Mouse (Mus musculus) CH12F3 (cell line): ENCODE measurements around the gene Ezr.

ENCODE experiments used
- in situ Hi-C: fragments of 300-500 bp; cut with MboI; formaldehyde crosslinking; loops from 2 replicates; pipeline ENCODE4 v1.14.3; 2020; ENCODE audit warnings: low sequenced_read_pairs

Ezr gene

GRCm38 (mm10) chr17:6782611-6783005, at the start of gene Ezr:
TSS of gene Ezr (minus strand) at chr17:6782784.
- in situ Hi-C loops = no loop called here

GRCm38 (mm10) chr17:6830004-6830592, 47.5 kb upstream of the Ezr start:
- in situ Hi-C loops = no loop called here

- in situ Hi-C loops = no loop called here
These were observed 46.1 kb upstream of the Ezr start for GRCm38 (mm10) chr17:6828531-6829150.

- in situ Hi-C loops = no loop called here
These were observed 45.3 kb upstream of the Ezr start for GRCm38 (mm10) chr17:6827740-6828461.

- in situ Hi-C loops = no loop called here
These were observed 44.7 kb upstream of the Ezr start for GRCm38 (mm10) chr17:6827159-6827733.

- in situ Hi-C loops = no loop called here
These were observed 34.2 kb upstream of the Ezr start for GRCm38 (mm10) chr17:6816796-6817195.

GRCm38 (mm10) chr17:6816151-6816550, 33.6 kb upstream of the Ezr start:
- in situ Hi-C loops = no loop called here

- in situ Hi-C loops = no loop called here
These were observed 32.1 kb upstream of the Ezr start for GRCm38 (mm10) chr17:6814656-6815055.

- in situ Hi-C loops = no loop called here
These were observed 30.2 kb upstream of the Ezr start for GRCm38 (mm10) chr17:6812851-6813191.

GRCm38 (mm10) chr17:6811931-6812850, 29.6 kb upstream of the Ezr start:
- in situ Hi-C loops = no loop called here

- in situ Hi-C loops = no loop called here
These were observed 26.7 kb upstream of the Ezr start for GRCm38 (mm10) chr17:6809331-6809730.

GRCm38 (mm10) chr17:6808521-6809165, 26.1 kb upstream of the Ezr start:
- in situ Hi-C loops = no loop called here

- in situ Hi-C loops = no loop called here
These were observed 25.4 kb upstream of the Ezr start for GRCm38 (mm10) chr17:6807827-6808520.

GRCm38 (mm10) chr17:6804853-6805543, 22.4 kb upstream of the Ezr start:
- in situ Hi-C loops = no loop called here

- in situ Hi-C loops = no loop called here
These were observed 21.5 kb upstream of the Ezr start for GRCm38 (mm10) chr17:6804111-6804510.

GRCm38 (mm10) chr17:6803614-6804013, 21.0 kb upstream of the Ezr start:
- in situ Hi-C loops = no loop called here

- in situ Hi-C loops = no loop called here
These were observed 15.9 kb upstream of the Ezr start for GRCm38 (mm10) chr17:6798392-6799061.

GRCm38 (mm10) chr17:6797471-6797870, 14.9 kb upstream of the Ezr start:
- in situ Hi-C loops = no loop called here
